Mouse (Mus musculus): ENCODE measurements around the gene Wbp1l. TPM values are rescaled to one million over a fixed set of nuclear protein-coding genes. Genes with fewer than 3 reads are reported as not detected.

The Wbp1l gene
- total RNA-seq, 2 experiments from 2014 or later, result 32.5 to 39.0 TPM

DNA sequence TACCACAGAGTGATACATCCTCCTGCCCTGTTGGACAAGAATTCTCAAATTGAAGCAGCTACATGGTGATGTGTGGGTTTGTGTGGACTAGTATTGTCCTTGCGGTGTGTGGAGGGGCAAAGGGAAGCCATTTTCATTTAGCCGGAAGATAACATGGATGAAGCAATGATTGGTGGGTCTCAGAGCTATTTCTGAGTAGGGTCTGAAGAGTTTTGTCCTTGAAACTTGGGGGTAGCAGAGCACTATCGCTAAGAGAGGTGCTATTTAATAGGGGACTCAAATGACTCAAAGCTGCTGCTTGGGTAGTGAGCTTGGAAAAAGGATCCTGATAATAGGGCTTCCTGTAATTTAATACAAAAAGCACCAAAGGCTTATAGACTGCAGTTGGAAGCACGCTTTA is 697 bp upstream of the Wbp1l start:
- DNase-seq (ENCODE audit: low spot score in 2 of 2), result no peak

DNA sequence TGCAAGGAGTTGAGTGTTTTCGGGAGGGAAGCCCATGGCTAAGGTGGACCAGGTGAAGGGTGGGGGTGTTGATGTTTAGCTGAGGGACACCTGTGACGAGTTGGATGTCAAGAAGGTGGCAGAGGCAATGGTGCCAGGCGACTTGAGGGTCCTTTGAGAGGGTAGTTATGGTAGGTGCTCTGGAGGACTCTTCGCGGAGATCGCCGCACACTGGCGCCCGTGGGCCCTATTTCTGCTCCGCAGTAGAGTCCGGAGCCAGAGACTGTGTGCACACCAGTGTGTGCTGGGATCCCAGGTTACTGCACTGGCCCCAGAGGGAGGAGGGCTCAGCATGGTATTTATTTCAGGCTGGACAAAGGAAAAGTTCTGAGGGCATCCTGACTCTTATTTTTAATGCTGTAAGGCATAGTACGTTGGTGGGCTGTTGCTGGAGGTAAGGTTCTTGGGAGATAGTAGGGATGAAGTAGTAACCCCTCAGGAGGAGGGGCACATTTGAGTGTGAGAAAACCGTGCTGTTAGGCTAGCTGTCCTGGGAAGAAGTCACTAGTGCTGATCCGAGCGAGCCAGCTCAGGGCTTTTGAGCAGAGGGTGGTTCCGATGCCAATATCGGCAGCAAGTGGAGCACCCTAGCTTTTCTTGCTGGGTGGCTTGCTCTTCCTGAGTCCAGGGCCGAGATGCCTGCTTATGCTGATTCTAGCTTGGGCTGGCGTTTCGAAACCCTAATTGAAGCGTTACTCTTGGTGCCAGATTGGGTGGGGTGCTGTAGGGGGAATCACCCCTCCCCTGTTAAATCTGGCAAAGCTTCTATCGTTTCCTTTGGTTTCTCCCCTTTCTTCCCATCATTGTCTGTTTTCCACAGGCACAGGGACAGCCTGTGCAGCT is 732 bp downstream of the Wbp1l start:
- peak in 1 of 2 experiments; percentile 28 for DNase-seq (ENCODE audit: low spot score in 2 of 2)

DNA sequence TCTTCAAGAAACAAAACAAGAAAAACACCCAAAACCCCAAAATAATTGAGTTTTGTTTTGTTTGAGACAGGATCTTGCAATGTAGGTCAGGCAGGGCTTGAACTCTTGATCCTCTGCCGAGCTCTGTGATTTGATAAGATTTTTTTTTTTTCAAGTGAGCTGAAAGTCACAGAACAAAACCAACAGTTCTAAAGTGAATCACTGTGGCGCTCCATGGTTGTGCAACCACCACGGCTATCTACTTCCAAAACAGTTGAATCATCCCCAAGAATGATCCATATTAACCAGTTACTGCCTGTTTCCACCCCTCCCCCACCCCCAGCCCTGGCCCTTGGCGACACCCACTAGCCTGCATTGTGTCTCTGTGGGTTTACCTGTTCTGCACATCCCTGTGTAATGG is 1.5 kb downstream of the Wbp1l start:
- no peak for DNase-seq (ENCODE audit: low spot score in 2 of 2)

DNA sequence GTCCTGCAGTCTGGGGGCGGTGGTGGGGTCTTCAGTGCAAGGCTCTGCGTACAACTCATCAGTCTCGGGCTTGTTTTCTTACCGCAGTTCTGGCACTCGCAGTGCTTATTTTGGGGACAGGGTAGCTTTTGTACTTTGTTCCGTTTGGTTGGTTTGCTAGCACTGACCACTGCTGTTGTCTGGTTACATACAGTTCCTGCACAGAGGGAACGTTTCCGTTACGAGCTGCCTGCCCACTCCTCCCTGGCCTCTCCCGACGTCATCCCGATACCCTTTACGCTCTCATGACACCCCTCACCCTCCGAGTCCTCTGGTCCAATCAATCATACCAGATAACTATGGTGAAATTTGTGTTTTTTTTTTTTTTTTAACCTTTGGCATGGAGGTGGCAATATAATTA is 2.6 kb downstream of the Wbp1l start:
- no peak for DNase-seq (ENCODE audit: low spot score in 2 of 2)

DNA sequence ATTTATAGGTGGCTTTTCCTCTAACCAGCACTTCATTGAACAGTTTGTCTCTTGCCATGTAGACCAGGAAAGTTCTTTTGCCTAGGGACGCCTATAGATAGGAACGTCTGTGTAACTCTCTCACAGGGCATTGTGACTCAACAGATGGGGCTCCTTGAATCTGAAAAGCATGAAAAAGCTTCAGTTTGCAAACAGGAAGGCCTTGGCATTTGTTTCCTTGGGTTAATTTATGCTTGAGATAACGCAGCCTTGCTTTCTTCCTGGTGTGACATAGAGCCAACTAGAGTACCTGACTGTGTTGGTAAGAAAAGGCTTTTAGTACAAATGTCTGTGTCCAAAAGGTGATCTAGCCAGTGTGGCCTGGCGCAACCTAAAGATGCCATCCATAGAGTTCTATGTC is 3.5 kb downstream of the Wbp1l start:
- DNase-seq (ENCODE audit: low spot score in 2 of 2), result no peak

DNA sequence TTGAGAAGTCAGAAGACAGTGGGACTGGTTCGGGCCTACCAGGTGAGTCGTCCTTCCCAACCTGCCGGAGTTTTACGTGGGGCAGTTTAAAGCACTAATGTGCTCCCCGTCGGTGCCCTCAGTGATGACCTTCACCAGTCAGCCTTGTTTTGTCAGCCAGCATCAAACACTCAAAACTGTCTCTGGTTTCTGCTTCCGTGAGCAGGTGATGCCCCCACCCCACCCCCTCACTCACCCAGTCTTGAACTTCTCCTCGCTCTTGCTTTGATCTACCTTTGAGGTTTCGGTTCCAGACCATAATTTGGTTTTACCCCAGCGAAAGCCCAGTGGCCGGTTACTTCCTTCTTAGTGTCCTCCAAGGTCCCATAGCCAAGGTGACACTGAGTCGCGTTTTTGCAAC is 7.8 kb downstream of the Wbp1l start:
- DNase-seq (ENCODE audit: low spot score in 2 of 2), result no peak

DNA sequence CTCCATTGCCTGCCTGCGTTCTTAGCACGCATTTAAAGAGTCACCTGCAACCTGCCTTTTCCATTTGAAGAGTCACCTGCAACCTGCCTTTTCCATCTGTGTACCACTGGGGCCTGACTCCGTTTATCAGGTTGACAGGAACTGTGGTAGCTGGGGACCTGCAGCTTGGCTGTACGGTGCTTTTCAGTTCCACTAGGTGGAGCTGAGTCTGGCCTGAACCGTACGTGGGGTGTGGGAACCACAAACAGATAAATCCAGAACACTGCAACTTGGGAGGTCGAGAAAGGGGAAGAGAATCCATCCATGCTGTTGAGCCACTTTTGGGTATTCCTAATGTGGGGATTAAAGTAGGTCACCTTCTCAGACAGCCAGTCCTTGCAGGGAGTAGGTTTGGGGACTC is 8.5 kb downstream of the Wbp1l start:
- peak in 1 of 2 experiments; percentile 34 for DNase-seq (ENCODE audit: low spot score in 2 of 2)

DNA sequence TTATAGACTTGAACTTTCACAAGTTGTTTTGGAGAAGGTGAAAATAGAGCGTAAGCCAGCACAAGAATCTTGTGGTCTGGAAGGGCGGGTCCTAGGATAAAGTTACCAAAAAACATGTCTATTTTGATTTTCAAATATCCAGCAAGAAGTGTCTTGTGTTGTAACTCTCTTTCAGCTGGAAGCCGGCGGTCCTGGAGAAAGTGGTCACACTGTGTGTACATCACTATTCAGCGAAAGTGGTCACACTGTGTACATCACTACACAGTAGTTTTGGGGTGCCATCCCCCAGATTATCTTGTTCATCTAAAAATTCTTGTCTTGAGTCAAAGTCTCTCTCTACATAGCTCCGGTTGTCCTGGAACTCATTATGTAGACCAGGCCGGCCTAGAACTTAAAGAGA is 9.3 kb downstream of the Wbp1l start:
- DNase-seq (ENCODE audit: low spot score in 2 of 2), result no peak

DNA sequence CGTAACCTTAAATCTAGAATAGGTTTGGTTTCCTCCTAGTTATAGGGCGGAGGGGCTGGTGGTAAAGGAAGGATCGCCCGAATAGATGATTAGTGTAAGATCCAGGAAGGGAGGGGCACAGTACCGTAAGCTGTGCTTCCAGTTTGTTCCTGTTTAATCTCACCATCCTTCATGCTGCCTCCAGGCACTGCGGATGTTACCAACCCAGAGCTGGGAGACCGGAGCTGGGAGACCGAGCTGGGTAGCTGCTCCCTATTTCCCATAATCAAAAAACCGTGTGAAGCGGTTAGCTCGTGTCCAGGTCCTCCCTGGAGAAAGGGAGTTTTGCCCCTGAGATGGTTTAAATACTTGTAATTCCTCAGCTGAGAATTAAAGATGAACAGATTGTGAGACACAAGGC is 17.5 kb downstream of the Wbp1l start:
- no peak for DNase-seq (ENCODE audit: low spot score in 2 of 2)

DNA sequence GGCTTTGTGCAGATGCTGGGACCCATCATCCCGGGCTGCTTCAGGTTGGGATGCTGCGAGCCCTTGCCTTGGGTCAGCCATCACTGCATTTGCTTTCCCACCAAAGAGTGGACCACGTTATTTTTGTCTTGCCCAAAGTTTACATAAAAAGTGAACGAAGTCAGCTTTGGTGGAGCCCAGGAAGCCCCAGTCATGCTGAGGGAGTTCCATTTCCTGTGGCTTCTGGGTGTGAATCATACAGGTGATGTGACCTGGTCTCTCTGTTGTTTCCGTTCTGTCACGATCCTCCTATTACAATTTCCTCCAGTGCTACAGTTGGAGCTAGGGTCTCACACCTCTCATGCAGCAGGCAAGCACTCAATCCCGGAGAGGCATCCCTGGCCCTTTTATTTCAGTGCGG is 18.5 kb downstream of the Wbp1l start:
- DNase-seq (ENCODE audit: low spot score in 2 of 2), result no peak

DNA sequence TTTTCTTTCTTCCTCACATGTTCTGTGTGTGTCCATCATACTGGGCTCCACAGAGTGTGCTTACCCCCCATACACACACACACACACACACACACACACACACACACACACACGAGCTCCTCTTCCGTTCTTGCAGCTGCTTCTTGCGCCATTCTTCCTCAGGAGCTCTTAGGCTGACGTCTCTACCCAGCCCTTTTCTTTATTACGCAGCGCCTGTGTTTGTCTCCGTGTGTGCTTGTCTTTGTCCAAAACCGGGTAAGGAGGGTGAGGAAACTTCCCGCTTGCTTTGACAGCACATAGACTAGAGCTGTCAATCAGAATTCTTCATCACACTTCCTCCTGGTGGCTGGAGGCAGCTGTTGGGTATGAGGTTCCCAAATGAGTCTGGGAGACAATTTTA is 19.4 kb downstream of the Wbp1l start:
- no peak for DNase-seq (ENCODE audit: low spot score in 2 of 2)

DNA sequence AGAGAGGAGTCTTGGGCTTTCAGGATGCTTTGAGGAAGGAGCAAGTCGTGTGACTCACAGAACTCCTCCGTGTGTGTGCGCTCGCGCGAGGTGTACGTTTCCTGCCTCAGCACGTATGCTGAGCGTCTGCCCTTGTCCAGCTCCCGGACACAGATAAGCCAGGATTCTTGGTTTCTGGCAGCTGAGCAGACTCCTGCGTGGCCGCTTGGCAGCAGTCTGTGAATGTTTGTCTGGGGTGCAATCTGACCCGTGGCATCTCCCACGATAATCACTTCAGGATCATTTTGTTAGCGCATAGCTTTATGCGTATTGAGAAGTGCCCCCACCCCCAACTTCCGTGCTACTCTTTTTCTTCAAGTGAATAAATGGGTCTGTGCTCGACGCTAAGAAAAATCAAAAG is 20.1 kb downstream of the Wbp1l start:
- no peak for DNase-seq (ENCODE audit: low spot score in 2 of 2)

DNA sequence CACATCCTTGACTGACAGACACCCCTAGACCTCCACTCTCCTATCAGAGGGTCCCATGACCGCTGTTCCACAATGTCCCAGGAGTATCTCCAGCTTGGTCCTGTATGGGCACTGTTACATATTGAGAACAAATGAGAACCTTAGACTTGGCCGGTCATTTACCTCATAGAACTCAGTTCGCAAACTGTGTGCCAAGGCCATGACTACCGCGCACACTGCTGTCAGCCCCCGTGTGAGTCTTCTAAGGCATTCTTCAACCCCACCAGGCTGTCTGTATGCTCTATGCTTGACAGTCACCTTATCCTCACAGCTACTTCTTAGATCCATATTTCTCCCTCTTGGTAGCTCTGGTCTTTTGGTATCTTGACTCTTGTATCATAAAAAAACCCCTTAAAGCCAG is 20.6 kb downstream of the Wbp1l start:
- no peak for DNase-seq (ENCODE audit: low spot score in 2 of 2)

DNA sequence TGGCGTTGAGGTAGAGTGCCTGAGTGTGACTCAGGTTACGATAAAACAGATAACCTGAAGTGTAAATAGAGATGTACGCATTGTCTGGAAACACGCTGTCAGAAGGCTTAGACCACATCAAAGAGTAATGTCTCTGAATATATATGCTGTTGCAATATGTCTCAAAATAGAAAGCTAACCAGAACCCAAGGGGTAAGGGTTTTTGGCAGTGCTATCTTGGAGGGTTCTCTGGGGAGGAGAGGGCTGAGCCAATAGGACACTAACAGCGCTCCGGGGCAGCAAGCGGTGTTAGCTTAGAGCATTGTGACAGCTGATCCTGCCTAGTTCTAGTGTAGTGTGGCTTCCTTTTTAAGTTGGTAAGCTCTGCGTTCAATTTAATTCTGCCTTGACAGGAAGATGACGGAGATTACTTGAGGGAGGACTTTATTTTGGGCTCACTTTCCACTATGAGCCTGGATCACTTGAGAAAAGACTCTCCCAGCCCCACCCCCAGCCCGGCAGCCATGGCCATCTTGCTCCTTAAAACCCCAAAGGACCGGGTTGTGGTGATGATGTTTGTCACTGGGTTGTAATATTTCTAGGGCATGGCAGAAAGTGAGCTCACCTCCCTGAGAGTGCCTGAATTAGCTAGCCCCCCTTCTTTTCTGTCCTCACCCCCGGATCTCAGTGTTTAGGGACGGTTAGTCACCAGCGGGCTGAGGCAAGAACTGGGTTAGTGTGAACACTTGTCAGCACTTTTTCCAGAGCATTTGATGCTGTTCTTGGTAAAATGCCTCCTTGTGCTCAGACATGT is 21.3 kb downstream of the Wbp1l start:
- no peak for DNase-seq (ENCODE audit: low spot score in 2 of 2)

DNA sequence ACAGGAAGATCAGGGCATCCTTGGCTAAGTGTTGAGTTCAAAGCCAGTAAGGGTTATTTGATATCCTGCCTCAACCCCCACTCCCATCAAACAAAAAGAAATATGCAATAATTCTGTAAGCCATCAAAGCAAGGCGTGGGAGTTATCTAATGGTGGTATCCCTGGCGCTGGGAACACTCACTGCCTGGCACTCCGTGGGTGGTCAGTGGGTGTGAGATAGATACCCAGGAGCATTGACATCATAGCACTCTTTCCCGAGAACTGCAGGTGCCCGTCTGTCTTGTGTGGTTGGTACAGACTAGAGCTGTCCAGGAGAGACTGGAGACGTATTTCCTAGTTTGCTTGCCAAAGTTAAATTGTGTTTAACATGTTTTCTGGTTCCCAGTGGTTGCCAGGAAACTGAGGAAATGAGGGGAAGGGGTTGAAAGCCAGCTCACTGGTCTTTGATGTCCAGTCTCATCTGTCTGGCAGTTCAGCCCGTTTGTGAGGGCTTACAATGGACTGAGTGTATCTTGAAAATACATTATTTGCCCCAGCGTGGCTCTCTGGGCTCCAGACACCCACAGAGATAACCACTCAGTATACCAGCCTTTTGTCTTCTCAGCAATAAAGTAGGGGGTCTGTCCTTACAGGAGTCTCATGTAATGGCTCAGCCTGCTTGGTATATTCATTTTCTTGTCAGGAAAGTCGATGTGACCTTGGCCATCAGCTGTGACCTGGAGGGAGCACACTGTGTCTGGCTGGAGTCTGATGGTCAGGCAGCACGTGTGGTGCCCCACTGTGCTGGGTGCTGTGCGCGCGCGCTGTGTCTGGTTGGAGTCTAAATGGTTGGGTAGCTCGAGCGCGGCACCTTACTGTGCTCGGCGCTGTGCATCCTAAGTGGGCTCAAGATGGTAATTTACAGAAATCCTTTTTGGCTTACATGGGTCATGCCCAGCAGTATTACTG is 22.6 kb downstream of the Wbp1l start:
- DNase-seq (ENCODE audit: low spot score in 2 of 2), result no peak

DNA sequence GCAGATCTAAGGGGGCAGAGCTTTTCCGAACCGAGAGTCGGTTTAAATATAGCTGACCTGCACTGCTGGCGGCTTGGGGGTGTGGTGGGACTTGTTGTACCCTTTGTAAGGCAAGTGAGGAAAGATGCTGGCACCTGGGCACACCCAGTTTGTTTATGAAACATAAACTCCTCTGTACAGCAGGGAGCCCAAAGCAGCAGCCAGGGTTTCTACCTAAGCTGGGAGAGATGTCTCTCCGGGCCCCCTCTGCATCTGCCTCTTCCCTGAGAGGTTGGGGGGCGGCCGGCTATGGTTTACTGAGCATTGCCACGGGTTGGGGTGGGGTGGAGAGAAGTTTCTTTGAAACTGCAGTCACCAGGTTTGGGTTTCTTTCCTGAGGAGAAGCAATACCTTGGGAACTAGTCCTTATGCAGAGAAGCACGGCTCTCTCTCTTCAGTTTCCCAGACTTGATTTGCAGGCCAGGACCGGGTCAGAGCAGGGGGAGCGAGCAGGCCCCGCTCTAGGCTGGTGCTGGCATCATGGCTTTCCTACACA is 23.8 kb downstream of the Wbp1l start:
- DNase-seq (ENCODE audit: low spot score in 2 of 2), result no peak

DNA sequence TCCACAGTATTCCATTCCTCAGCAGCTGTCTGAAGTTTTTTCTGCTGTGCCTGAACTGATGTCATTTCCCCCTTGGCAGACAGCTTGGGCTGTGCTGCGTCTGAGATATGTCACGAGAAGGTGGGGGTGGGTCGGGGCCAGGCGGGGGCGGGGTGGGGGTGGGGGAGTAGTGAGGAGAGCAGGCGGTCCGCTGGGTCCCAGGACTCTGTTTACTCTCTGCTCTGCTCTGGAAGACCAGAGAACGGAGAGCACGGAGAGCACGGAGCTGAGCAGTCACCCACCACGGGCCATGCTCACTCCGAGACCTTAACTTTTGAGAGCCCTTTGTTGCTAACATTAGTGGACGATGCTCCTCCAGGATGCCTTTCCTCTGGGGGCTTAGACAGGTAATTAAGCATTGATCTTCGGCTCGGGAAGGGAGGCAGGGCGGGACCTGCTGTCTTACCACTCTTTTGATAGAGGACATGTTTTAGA is 24.3 kb downstream of the Wbp1l start:
- DNase-seq (ENCODE audit: low spot score in 2 of 2), result no peak

DNA sequence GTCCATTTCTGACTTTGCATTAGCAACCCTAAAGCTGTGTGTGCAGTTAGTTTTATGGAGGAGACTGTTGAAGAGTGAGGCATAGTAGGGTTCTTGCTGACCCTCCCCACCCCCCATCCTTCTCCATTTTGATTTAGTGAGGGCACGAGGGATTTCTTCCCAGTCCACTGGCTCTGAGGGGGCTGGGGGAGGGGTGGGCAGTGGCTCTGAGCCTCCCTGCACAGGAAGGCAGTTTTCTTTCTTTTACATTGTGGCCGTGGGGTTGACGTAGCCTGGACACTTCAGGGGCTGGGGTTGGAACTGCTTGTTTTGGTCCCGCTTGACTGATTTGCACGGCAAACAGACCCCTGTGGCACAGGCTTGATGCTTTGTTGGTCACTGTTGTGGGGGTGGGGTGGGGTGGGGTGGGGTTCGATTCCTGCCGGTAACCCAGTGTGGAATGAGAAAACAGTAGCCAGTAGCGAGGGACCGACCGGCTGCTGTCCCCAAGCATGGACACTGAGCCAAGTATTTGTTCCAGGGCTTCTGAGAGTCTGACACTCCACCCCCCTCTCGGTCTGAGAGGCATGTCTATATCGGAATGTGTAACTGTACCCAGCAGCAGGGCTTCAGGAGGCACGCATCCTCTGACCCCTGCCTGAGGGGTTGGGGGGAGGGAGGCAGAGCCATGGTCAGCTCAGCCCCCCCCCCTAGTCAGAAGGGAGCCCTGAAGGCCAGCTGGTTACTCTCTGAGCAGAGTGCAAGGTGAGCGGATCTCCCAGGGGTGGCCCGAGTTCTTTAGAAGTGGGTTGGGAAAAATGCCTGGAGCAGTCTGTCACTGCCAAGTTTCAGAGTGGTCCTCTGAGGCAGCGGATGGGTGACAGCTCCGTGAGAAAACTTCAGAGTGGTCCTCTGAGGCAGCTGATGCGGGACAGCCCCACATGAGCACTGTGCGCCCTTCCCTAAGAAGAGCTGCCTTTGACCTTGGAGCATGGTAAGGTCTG is 25.2 kb downstream of the Wbp1l start:
- no peak for DNase-seq (ENCODE audit: low spot score in 2 of 2)

DNA sequence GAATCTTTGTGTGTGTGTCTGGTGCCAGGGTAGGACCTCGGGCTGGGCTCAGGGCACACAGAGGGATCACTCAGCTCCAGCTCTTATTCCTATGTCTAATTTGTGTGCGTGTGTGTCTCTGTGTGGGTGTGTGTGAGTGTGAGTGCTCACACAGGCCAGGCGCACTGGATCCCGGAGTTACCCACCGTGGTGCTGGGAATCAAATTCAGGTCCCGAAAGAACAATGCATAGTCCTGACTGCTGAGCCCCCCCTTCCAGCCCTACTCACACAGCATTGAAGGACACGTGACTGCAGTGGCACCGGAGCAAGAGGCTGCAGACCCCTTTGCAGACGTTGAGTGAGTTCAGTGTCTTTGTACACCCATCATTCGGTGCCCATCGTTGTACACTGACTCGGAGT is 26.1 kb downstream of the Wbp1l start:
- no peak for DNase-seq (ENCODE audit: low spot score in 2 of 2)

DNA sequence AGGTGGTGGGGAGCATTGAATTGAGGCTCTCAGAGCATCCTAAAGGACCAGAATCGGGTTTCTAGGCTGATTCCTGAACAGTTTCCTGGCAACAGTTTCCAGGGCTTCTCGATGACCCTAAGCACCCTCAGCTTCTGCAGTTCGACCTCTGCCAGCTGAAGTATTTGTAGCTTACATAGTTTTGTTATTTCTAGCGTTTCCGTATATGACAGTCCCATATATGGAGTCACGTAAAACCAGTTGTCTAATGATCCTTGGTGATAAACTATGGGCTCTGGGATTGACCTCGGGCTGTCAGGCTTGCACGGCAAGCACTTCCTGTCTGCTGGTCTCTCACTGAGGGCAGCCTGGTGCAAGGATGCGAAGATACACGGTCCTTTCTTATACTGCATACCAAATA is 26.6 kb downstream of the Wbp1l start:
- no peak for DNase-seq (ENCODE audit: low spot score in 2 of 2)

All from layer of hippocampus, postnatal 10 days (tissue).